Mouse (Mus musculus) cerebellum, postnatal 25 days (tissue): Measurements from ENCODE around the gene Ccr9.

Source experiments
- DNase-seq, 2 experiments: peaks; one replicate each; pipeline ENCODE4 v3.0.0; 2021; ENCODE audit warnings: mixed read lengths in 2 of 2

The Ccr9 gene

DNA sequence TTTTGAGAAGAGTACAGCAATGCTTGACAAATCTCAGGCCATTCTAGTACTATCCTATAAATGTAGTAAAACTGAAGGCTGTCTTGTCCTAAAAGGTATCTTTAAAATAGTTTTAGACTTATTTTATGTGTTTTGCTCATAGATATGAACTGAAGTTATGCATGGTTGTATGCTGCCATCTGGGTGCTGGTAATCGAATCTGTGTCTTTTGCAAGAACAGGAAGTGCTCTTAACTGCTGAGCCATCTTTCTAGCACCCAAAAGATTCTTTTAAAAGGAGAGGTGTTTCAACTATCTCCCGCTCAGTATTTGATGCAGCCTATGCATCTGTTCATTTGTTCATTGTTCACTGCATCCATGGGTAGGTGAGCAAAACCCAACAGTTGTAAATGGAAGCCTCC lies 127.0 kb downstream of the Ccr9 start:
- DNase-seq = no peak

DNA sequence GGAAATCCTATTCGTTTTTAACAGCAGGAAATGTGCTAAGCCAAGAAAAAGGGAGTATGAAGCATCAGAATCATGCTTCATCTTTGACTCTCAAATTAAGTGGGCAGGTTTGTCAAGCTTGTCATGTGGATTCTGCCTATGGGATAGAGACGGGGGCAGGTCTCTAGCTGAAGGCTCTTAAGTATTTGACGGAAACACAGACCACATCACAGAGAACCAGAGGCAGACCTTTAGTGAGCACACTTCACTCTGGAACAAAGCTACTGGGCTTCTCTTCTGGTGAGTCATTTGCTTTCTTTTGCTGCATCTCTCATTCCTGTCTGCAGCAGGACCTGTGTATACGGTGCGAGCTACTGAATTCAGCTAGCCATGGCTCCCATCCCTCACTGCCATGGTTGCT lies 128.0 kb downstream of the Ccr9 start, which contains the start of gene Cxcr6:
TSS of gene Cxcr6 (plus strand) at position 209 of the 400 bp plus-strand sequence.
- DNase-seq = no peak

DNA sequence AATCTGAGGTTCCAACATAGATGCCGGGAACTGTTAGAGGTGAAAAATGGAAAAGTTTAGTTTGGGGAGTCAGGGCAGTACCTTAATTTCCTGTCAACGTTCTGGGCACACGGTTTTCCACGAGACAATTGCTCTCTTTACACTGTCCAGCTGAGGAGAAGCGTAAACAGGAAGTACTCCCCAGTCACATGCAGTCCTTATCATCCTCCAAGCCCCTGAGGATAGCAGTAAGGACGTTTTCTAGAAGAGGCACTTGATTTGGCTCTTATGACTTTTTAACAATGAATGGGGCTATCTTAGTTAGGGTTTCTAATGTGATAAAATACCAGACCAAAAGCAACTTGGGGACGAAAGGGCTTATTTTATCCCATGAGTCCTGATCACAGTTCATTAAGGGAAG lies 130.3 kb downstream of the Ccr9 start:
- DNase-seq = no peak

DNA sequence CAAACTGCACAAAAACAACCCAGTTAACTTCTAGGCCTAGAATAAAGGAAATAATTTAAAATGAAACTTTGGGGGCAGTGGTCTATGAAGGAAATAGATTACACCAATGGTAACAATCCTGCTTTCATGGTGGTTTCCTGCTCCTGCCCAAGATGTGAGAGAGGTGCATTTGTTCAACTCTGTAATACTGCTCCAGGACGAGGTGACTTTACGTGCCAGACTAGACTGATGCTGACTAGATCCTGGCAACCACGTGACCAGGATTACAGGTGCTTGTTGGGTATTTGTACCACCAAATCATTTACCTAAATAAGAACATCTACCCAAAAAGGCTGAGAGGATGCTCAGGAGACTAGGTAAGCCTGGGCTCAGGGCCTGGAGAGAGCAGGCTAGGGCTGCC lies 133.6 kb downstream of the Ccr9 start:
- no peak for DNase-seq

GRCm38 (mm10) chr9:123814326-123814725 lies 136.1 kb downstream of the Ccr9 start:
- no peak for DNase-seq

GRCm38 (mm10) chr9:123814821-123815220 lies 136.6 kb downstream of the Ccr9 start:
- peak; percentile 54 to 67 for DNase-seq

- no peak for DNase-seq
Measured at GRCm38 (mm10) chr9:123815444-123815843, 137.2 kb downstream of the Ccr9 start.

DNA sequence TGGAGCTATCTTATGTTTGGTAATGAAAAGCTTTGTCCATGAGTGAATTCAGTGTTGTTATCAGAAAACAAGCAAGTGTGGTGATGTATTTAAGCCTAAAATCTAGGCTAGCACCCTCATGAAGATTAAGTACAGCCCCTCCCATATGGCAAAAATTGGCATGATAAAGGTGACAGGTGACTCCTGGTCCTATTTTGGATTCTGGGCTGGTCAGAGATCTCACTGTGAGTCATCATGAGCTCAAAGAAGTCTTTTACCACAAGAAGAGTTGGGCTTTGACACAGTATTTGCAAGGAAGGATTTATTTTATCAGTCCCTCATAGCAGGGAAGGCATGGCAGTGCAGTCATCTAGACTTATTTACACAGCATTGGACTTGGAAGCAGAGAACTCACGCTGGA lies 137.8 kb downstream of the Ccr9 start:
- DNase-seq = peak; percentile 12 to 36

- no peak for DNase-seq
Measured at GRCm38 (mm10) chr9:123818601-123819000, 140.4 kb downstream of the Ccr9 start.

GRCm38 (mm10) chr9:123826631-123827030 lies 148.4 kb downstream of the Ccr9 start:
- no peak for DNase-seq

DNA sequence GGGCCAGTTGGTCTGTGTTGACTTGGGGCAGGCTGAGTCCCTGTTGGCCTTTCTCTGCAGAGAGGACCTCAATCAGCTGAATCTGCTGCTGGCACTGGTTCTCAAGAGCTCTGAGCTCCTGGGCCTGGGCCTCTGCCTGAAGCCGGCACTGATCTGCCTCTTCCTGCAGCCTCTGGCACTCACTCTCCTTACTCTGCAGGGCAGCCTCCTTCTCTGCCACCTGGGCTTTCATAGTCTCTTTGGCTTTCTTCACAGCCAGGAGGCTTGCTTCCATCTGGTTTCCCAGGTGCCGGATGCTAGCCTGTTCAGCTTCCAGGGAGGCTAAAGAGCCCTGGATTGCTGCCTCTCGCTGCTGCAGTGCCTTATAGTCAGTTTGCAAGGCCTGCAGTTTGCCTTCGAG lies 150.7 kb downstream of the Ccr9 start:
- DNase-seq = peak; percentile 74 to 80
